Mouse (Mus musculus): ENCODE measurements around the gene Vldlr. TPM values are rescaled to one million over a fixed set of nuclear protein-coding genes. Genes with fewer than 3 reads are reported as not detected.

Vldlr gene
- polyA plus RNA-seq, 2 experiments from 2014 or later = not detected

DNA sequence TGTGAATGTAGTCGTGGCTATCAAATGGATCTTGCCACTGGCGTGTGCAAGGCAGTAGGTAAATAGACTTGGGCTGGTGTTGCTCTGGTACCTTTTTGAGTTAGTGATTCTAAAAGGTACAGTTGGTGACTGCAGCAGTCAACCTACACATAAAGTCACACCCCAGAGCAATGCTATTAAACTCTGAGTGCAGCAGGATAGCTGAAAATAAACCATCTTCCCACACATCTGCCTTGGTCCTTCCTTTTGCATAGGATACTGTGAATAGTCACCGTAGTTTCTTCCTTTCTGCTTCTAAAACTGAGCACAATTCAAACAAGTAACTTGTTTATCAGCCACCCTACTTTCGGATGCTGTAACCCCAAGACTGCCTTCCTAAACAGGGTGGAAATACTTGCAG, 23.6 kb downstream of the Vldlr start:
- ATAC-seq = no peak

DNA sequence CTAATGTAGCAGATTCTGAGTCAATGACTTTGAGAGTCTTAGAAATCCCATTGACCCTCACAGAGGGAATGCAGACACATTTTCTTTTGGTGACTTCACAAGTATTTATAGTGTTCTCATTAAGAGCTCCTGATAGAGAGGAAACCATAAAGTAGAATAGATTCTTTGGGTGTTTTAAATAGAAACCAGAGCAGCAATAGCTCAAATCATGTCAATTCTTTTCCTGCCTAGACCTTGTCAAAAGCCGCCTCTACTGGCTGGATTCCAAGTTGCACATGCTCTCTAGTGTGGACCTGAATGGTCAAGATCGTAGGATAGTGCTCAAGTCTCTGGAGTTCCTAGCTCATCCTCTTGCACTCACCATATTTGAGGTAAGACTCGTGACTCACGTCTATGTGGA, 27.2 kb downstream of the Vldlr start:
- no peak for ATAC-seq

DNA sequence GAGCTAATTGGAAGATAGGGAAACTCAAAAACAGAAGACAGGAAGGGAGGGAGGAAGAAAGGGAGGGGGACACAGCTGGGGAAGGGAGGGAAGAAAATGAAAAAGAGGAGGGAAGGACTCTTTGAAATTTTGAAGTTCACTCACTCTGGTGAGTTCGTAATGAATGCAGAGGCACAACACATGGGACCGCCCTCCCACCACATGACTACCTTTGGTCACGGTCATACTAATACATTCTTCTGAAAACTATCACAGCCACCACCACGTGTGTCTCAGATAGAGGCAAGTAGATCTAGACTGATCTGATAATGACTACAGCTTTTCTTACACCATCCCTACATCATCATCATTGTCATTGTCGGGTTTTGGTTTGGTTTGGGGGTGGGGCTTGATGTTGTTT, 38.5 kb downstream of the Vldlr start:
- ATAC-seq = no peak

DNA sequence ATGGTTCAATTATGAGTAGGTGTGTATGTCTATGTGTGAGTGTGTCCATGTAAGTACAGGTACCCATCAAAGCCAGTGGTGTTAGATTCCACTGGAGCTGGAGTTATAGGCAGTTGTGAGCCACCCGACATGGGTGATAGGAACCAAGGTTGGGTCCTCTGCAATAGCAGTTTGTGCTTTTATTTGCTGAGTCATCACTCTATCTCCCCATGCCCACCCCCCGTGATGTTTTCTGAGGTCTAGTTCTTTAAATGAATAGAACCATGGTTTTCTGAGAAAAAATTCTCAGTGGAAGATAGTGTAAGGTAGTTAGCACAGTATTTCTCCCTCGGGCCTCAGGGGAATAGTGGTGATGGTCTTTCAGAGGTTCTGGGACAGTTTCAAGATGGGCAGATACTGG, 39.4 kb downstream of the Vldlr start:
- no peak for ATAC-seq

DNA sequence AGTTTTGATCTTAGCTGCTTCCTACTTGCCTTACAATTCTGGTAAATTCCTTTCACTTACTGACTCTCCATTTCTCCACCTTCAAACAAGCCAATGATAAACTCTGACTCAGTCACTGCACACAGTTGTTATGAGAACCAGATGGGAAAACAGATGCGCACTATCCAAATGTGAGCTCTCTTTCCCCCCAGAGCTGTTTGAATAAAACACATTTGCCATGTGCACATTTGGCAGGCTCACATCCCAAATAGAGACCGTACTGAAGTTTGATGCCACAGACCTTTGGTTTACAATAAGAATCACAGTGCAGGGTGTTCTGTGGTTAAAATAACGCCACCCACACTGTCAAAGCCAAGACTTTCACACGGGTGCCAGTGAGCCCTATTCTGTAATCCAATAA, 43.8 kb downstream of the Vldlr start:
- ATAC-seq = no peak

DNA sequence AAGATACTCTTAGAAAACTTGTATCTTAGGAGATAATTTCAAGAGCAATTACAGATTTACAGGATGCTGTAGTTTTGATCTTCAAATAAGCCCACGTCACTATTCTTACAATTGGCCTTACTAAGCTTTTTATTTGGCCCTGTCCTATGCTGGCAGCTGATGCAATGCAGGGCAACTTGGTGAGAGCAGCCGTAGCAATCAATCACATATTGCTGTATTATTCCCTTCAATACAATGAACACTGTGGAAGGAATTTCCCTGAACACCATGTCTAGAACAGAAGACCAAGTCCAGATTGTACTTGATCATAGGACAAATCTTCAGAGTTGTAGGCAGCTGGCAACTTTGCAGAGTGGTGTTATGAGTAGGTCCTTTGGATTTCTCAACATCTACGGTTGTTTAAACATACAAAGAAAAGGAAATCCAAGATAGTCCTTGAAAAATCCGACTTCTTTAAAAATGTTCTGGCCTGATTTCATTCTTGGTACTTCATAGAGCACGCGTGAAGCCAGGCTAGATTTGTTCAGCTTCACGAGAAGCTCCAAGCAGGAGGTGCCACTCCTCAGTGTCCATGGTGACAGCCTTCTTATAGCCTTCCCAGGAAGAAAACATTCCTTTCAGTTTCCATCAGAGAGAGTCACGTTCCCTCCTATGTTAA, 44.5 kb downstream of the Vldlr start:
- no peak for ATAC-seq

DNA sequence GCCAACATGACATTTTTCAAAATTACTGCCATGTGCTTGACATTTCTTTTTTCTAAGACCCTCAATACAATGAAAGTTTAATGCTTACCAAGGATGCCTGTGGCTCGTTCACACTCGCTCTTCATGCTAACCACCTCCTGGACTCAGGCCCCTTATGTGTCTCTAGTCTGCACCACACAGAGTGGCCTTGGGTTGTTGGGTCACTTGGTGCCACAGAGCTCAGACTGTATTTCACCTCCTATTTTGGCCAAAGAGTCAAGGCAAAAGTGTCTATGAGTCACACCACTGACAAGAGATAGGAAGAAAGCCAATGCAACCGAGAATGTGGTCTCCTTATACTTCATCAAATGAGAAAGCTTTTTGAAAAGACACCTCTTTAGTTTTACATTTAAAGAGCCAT, 45.9 kb downstream of the Vldlr start:
- ATAC-seq = no peak

DNA sequence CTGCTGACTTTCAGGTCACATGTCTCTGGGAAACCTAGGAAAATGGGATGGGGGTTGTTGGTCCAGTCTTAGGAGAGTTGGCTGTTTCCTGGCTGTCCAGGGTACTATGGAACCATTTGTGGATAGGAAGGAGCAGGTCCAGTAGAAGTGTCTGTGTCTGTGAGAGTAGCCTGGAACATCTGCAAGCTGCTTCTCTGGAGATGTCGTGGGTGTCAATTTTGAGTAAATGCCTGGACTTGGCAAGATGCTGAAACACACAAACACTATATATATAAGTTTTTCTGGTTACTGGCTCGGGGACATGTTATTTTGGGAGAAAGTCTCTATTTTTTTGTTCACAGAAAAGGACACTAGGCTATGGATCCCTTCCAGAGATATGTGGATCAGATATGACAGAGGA, 57.1 kb downstream of the Vldlr start:
- ATAC-seq = no peak

DNA sequence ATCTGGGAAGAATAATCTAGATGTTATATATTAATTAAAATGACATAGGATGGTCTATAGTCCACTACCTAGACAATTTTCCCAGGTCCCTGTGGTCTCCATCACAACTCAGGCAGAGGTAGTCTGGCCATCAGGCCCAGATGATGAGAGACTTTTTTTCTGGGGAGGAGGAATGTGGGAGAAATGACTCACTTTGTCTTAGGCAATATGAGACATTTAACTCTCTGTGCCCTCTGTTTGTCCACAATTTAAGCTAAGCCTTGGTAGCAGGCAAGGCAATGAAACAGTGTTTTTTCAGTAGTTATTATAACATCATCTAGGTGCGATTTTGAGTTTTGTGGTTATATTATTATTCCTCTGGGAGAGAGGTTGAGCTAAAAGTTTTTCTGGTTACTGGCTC, 58.1 kb downstream of the Vldlr start:
- ATAC-seq = no peak

DNA sequence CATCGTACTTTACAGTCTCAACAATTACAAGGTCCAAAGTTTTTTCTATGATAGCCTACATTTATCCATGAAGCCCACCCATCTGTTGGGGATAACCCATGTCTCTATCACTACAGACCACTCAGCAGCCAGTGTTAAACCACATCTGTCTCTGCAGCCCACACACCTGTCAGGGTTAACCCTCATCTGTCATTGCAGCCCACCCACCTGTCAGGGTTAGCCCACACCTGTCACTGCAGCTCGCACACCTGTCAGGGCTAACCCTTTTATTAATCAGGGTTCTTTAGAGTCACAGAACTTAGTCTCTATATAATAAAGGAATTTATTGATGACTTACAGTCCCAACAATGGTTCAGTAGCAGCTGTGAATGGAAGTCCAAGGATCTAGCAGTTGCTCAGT, 62.9 kb downstream of the Vldlr start:
- no peak for ATAC-seq

Other genes starting within 250 kb of the Vldlr start
- gene Kcnv2, start 106.1 kb downstream of the Vldlr start, polyA plus RNA-seq (2017; shearing (Covaris generic)) = under 1 TPM in 1 of 2 experiments, not detected in 1; 0.08 TPM
- 10 to 100 TPM; 85.9 to 96.9 TPM for gene Pum3, start 213.3 kb downstream of the Vldlr start, polyA plus RNA-seq (2017; shearing (Covaris generic))

Measured in activated CD4-positive, CD25-positive, alpha-beta regulatory T cell, adult 4 months (primary cell).